Mouse (Mus musculus): Measurements from ENCODE around the gene Syncrip.

- TF ChIP-seq CTCF (IDR thresholded peaks at IDR 0.05; ENCODE audit: control insufficient read depth, insufficient read depth, low read length) (no peak), POLR2A (IDR thresholded peaks at IDR 0.05; ENCODE audit: borderline replicate concordance, control insufficient read depth, low read depth, low read length) (no peak)
These were observed 78.3 kb downstream of the Syncrip start for GRCm38 (mm10) chr9:88404088-88404487.
